In genomic region chr17:67290662-67291240, GRCm38 (mm10) we compare ENCODE assay signal across 9 mouse cellular contexts.
DNase-seq lines count a peak whose midpoint lies in the region; ATAC-seq lines count a peak whose summit lies in the region.
"Had no signal": no experiment of that assay in that cellular context is flagged by ENCODE, and none has a peak within 500 bp of the region (broad histone marks: within the 10 kb centered on the region; RNA-seq: fewer than 3 reads in every experiment).

No protein-coding gene starts in this region.

- ATAC-seq in kidney, embryonic 14.5 days (ENCODE audit: low FRiP score, low TSS enrichment) = peak; percentile 60; the same call in 1 of the 2 replicates
- ATAC-seq in embryonic facial prominence, embryonic 11.5 days (replicated peaks; ENCODE audit: insufficient number of reproducible peaks, low FRiP score, low TSS enrichment, low read depth) = no peak
- ATAC-seq in hindbrain, embryonic 16.5 days = peak; percentile 91
- peak; percentile 83 for ATAC-seq in neural tube, embryonic 13.5 days (ENCODE audit: low read depth)

- no peaks in the 10 kb centered on the region for H3K36me3 ChIP-seq in kidney, embryonic 14.5 days (ENCODE audit: control insufficient read depth, insufficient read depth, low read length)
- no peaks in the 10 kb centered on the region for H3K36me3 ChIP-seq in embryonic facial prominence, embryonic 11.5 days (replicated peaks; ENCODE audit: control insufficient read depth, insufficient read depth, low read depth, low read length)
- no peaks in the 10 kb centered on the region for H3K36me3 ChIP-seq in hindbrain, embryonic 16.5 days (ENCODE audit: control insufficient read depth, insufficient read depth, low read length)
- no peaks in the 10 kb centered on the region for H3K36me3 ChIP-seq in neural tube, embryonic 13.5 days

- H3K9ac ChIP-seq in kidney, embryonic 14.5 days (ENCODE audit: low read depth, low read length) = no peak overlapping the region
- H3K9ac ChIP-seq in embryonic facial prominence, embryonic 11.5 days (replicated peaks; ENCODE audit: low read length) = no peak overlapping the region
- no peak overlapping the region for H3K9ac ChIP-seq in hindbrain, embryonic 16.5 days (ENCODE audit: low read depth, low read length)
- 0 out of 2 replicates have a peak overlapping the region, but pooled peaks have one; percentile 43 for H3K9ac ChIP-seq in neural tube, embryonic 13.5 days

- H3K27me3 ChIP-seq in kidney, embryonic 14.5 days (ENCODE audit: control insufficient read depth, insufficient read depth, low read length) = no peaks in the 10 kb centered on the region
- no peaks in the 10 kb centered on the region for H3K27me3 ChIP-seq in embryonic facial prominence, embryonic 11.5 days (ENCODE audit: control insufficient read depth, insufficient read depth, low read length)
- no peaks in the 10 kb centered on the region for H3K27me3 ChIP-seq in hindbrain, embryonic 16.5 days (replicated peaks; ENCODE audit: control insufficient read depth, insufficient read depth, low read length)
- H3K27me3 ChIP-seq in neural tube, embryonic 13.5 days = no peaks in the 10 kb centered on the region

- DNase-seq in kidney, adult 9 months = no peak
- DNase-seq in embryonic facial prominence, embryonic 11.5 days (ENCODE audit: low spot score) = peak; percentile 24
- no peak for DNase-seq in yolk sac, embryonic 10.5 days (ENCODE audit: low spot score)
- DNase-seq in thymus, postnatal 14 days = no peak
- no peak for DNase-seq in gastrocnemius, postnatal 10 days
- DNase-seq: cerebellum, adult 2 months had no signal

- H3K9me3 ChIP-seq in kidney, embryonic 14.5 days (ENCODE audit: control insufficient read depth, low read length) = no peaks in the 10 kb centered on the region
- H3K9me3 ChIP-seq in embryonic facial prominence, embryonic 11.5 days (replicated peaks; ENCODE audit: control insufficient read depth, low read length) = no peaks in the 10 kb centered on the region
- H3K9me3 ChIP-seq in hindbrain, embryonic 16.5 days (ENCODE audit: control insufficient read depth, low read length) = no peaks in the 10 kb centered on the region
- H3K9me3 ChIP-seq in neural tube, embryonic 13.5 days = no peaks in the 10 kb centered on the region

- H3K4me1 ChIP-seq in kidney, embryonic 14.5 days (ENCODE audit: control insufficient read depth, insufficient read depth, low read length) = peaks cover 14% of the 10 kb centered on the region; the same call in 1 of the 2 replicates
- no peaks in the 10 kb centered on the region; the same call in 1 of the 2 replicates for H3K4me1 ChIP-seq in embryonic facial prominence, embryonic 11.5 days (ENCODE audit: control insufficient read depth, insufficient read depth, low read length)
- H3K4me1 ChIP-seq in hindbrain, embryonic 16.5 days (ENCODE audit: control insufficient read depth, insufficient read depth, low read depth, low read length) = peaks cover 11% of the 10 kb centered on the region
- H3K4me1 ChIP-seq in neural tube, embryonic 13.5 days (replicated peaks) = peaks cover 28% of the 10 kb centered on the region

- H3K4me2 ChIP-seq in kidney, embryonic 14.5 days (replicated peaks; ENCODE audit: low read depth, low read length) = peak overlapping the region; percentile 31
- H3K4me2 ChIP-seq in embryonic facial prominence, embryonic 11.5 days (ENCODE audit: low read depth, low read length) = 0 out of 2 replicates have a peak overlapping the region, but pooled peaks have one; percentile 7
- peak overlapping the region; percentile 32 for H3K4me2 ChIP-seq in hindbrain, embryonic 16.5 days (ENCODE audit: low read length)
- H3K4me2 ChIP-seq in neural tube, embryonic 13.5 days = peak overlapping the region; percentile 48

- H3K27ac ChIP-seq in kidney, embryonic 14.5 days (ENCODE audit: low read depth, low read length) = no peak overlapping the region
- H3K27ac ChIP-seq in embryonic facial prominence, embryonic 11.5 days (replicated peaks; ENCODE audit: low read depth, low read length) = no peak overlapping the region
- peak overlapping the region; percentile 42 for H3K27ac ChIP-seq in hindbrain, embryonic 16.5 days (ENCODE audit: low read depth, low read length)
- peak overlapping the region; percentile 74 for H3K27ac ChIP-seq in neural tube, embryonic 13.5 days (replicated peaks)

- H3K4me3 ChIP-seq in kidney, embryonic 14.5 days (ENCODE audit: low read length) = no peak overlapping the region
- no peak overlapping the region for H3K4me3 ChIP-seq in embryonic facial prominence, embryonic 11.5 days (ENCODE audit: low read depth, low read length)
- no peak overlapping the region for H3K4me3 ChIP-seq in hindbrain, embryonic 16.5 days (ENCODE audit: low read length)
- H3K4me3 ChIP-seq in neural tube, embryonic 13.5 days = peak overlapping the region; percentile 3; the same call in 1 of the 2 replicates

- 13% methylated on average over 16 of the region's 16 CpGs for WGBS in kidney, embryonic 14.5 days
- 27% methylated on average over 16 of the region's 16 CpGs for WGBS in embryonic facial prominence, embryonic 11.5 days
- WGBS in hindbrain, embryonic 16.5 days = 18% methylated on average over 16 of the region's 16 CpGs
- WGBS in neural tube, embryonic 13.5 days = 11% methylated on average over 16 of the region's 16 CpGs

Comparison
In these comparisons a context has a peak if more than half of its experiments do, and no peak if none do; other contexts are left out.
1. H3K27ac ChIP-seq: peak in hindbrain, embryonic 16.5 days (single experiment) and neural tube, embryonic 13.5 days (single experiment); none in kidney, embryonic 14.5 days (single experiment) and embryonic facial prominence, embryonic 11.5 days (single experiment).
2. Peak in every context shown above with its lines, with median percentiles within 50 percentile points of each other: H3K4me2 ChIP-seq.